ENCODE assay signal across 11 mouse cellular contexts in the genomic region with DNA sequence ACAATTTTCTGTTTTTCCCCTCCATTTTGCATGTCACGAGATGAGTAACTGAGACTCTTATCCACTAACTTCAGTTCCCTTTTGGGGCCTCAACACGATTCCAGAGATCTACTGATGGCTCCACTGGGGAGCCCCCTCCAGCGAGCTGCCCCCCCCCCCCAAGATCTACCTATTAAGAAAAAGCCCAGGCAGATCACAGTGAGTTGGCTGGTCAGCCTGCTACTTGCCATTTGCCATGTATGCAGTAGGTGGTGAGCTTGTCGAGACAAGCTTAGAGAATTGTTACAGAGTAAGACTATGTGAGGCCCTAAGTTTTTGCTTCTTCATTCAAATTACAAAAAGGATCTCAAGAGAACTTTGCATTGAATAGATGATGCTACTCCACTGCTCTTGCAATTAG.
DNase-seq lines count a peak whose midpoint lies in the region; ATAC-seq lines count a peak whose summit lies in the region.
"Had no signal": no experiment of that assay in that cellular context is flagged by ENCODE, and none has a peak within 500 bp of the region (broad histone marks: within the 10 kb centered on the region; RNA-seq: fewer than 3 reads in every experiment).

No protein-coding gene starts in this region.

- no peak for DNase-seq in limb, embryonic 11.5 days (ENCODE audit: low spot score)
- DNase-seq in limb, embryonic 10.5 days (ENCODE audit: low spot score), result no peak
- peak; percentile 61 for DNase-seq in forebrain, embryonic 14.5 days (ENCODE audit: low spot score)
- DNase-seq in midbrain, embryonic 11.5 days (ENCODE audit: low spot score, missing footprints), result no peak
- no peak for DNase-seq in left cerebral cortex, postnatal 14 days (ENCODE audit: low spot score in 2 of 2)
- DNase-seq in right cerebral cortex, postnatal 36 days (ENCODE audit: low spot score in 2 of 2), result no peak
- DNase-seq: cerebellum, adult 9-10 months; lung, embryonic 14.5 days; thymus, postnatal 36 days had no signal

- intact Hi-C loops in left cerebral cortex, postnatal 14 days (cut with DNase I), result loop anchor here (5.0 kb wide), 1 partner anchor 150 kb away; no protein-coding TSS in a partner anchor

- H3K27ac ChIP-seq in limb, embryonic 11.5 days (replicated peaks; ENCODE audit: low read depth, low read length), result no peak overlapping the region
- no peak overlapping the region for H3K27ac ChIP-seq in limb, embryonic 10.5 days
- peak overlapping the region; percentile 97 for H3K27ac ChIP-seq in forebrain, embryonic 14.5 days (ENCODE audit: low read depth, low read length)
- no peak overlapping the region for H3K27ac ChIP-seq in midbrain, embryonic 11.5 days (ENCODE audit: low read depth, low read length)
- peak overlapping the region; percentile 72 for H3K27ac ChIP-seq in stomach, embryonic 16.5 days (ENCODE audit: low read length)

- H3K9ac ChIP-seq in limb, embryonic 11.5 days (ENCODE audit: low read length), result peak overlapping the region; percentile 31; the same call in 1 of the 2 replicates
- peak overlapping the region; percentile 100 for H3K9ac ChIP-seq in forebrain, embryonic 14.5 days (ENCODE audit: low read length)
- H3K9ac ChIP-seq in midbrain, embryonic 11.5 days (ENCODE audit: low read length), result no peak overlapping the region
- H3K9ac ChIP-seq in stomach, embryonic 16.5 days (ENCODE audit: low read length), result no peak overlapping the region
- H3K9ac ChIP-seq: lung, embryonic 14.5 days had no signal

- no peak overlapping the region for H3K4me2 ChIP-seq in limb, embryonic 11.5 days (ENCODE audit: low read depth, severe bottlenecking)
- peak overlapping the region; percentile 76 for H3K4me2 ChIP-seq in forebrain, embryonic 14.5 days (ENCODE audit: low read length)
- H3K4me2 ChIP-seq in midbrain, embryonic 11.5 days, result peak overlapping the region; percentile 57; the same call in 1 of the 2 replicates
- H3K4me2 ChIP-seq in stomach, embryonic 16.5 days (ENCODE audit: low read depth, low read length), result 0 out of 2 replicates have a peak overlapping the region, but pooled peaks have one; percentile 19
- H3K4me2 ChIP-seq: lung, embryonic 14.5 days had no signal

- 67% methylated on average over 4 of the region's 4 CpGs for WGBS in limb, embryonic 11.5 days
- 83% methylated on average over 4 of the region's 4 CpGs for WGBS in limb, embryonic 10.5 days
- 36% methylated on average over 4 of the region's 4 CpGs for WGBS in forebrain, embryonic 14.5 days
- 61% methylated on average over 4 of the region's 4 CpGs for WGBS in midbrain, embryonic 11.5 days
- WGBS in stomach, embryonic 16.5 days, result 44% methylated on average over 4 of the region's 4 CpGs

- peaks cover 11% of the 10 kb centered on the region; the same call in 1 of the 2 replicates for H3K36me3 ChIP-seq in limb, embryonic 11.5 days (ENCODE audit: control insufficient read depth, insufficient read depth, low read length)
- peaks cover 74% of the 10 kb centered on the region for H3K36me3 ChIP-seq in limb, embryonic 10.5 days
- H3K36me3 ChIP-seq in forebrain, embryonic 14.5 days (ENCODE audit: control insufficient read depth, insufficient read depth, low read length), result peaks cover 73% of the 10 kb centered on the region
- H3K36me3 ChIP-seq in midbrain, embryonic 11.5 days (ENCODE audit: control insufficient read depth, insufficient read depth, low read length), result peaks cover 31% of the 10 kb centered on the region
- H3K36me3 ChIP-seq in stomach, embryonic 16.5 days (ENCODE audit: control insufficient read depth, insufficient read depth, low read length), result peaks cover 8% of the 10 kb centered on the region; the same call in 1 of the 2 replicates

- H3K4me1 ChIP-seq in limb, embryonic 11.5 days (ENCODE audit: control insufficient read depth, insufficient read depth, low read length), result peaks cover 6% of the 10 kb centered on the region
- peaks cover 15% of the 10 kb centered on the region for H3K4me1 ChIP-seq in limb, embryonic 10.5 days
- peaks cover 38% of the 10 kb centered on the region for H3K4me1 ChIP-seq in forebrain, embryonic 14.5 days (ENCODE audit: control insufficient read depth, insufficient read depth, low read length)
- H3K4me1 ChIP-seq in midbrain, embryonic 11.5 days (ENCODE audit: control insufficient read depth, insufficient read depth, low read length), result peaks cover 34% of the 10 kb centered on the region
- H3K4me1 ChIP-seq in stomach, embryonic 16.5 days (ENCODE audit: control insufficient read depth, insufficient read depth, low read length), result peaks cover 32% of the 10 kb centered on the region

- H3K27me3 ChIP-seq in limb, embryonic 11.5 days (ENCODE audit: control insufficient read depth, insufficient read depth, low read length), result no peaks in the 10 kb centered on the region
- H3K27me3 ChIP-seq in limb, embryonic 10.5 days (ENCODE audit: low read depth, poor library complexity, severe bottlenecking), result no peaks in the 10 kb centered on the region
- H3K27me3 ChIP-seq in forebrain, embryonic 14.5 days (replicated peaks; ENCODE audit: control insufficient read depth, insufficient read depth, low read length), result no peaks in the 10 kb centered on the region
- no peaks in the 10 kb centered on the region for H3K27me3 ChIP-seq in midbrain, embryonic 11.5 days (ENCODE audit: control insufficient read depth, insufficient read depth, low read length)
- no peaks in the 10 kb centered on the region for H3K27me3 ChIP-seq in stomach, embryonic 16.5 days (ENCODE audit: control insufficient read depth, insufficient read depth, low read length)

- no peak for ATAC-seq in limb, embryonic 11.5 days (ENCODE audit: insufficient number of reproducible peaks, low FRiP score, low TSS enrichment, low read depth)
- no peak for ATAC-seq in forebrain, embryonic 14.5 days
- ATAC-seq in midbrain, embryonic 11.5 days (ENCODE audit: low FRiP score), result no peak
- no peak for ATAC-seq in stomach, embryonic 16.5 days (ENCODE audit: insufficient read depth, low FRiP score)
- no peak for ATAC-seq in erythroid progenitor cell, adult 5-6 weeks (replicated peaks; ENCODE audit: low FRiP score, poor library complexity, severe bottlenecking)

- H3K4me3 ChIP-seq in limb, embryonic 11.5 days (ENCODE audit: low read depth, low read length), result no peak overlapping the region
- no peak overlapping the region for H3K4me3 ChIP-seq in limb, embryonic 10.5 days
- peak overlapping the region; percentile 82 for H3K4me3 ChIP-seq in forebrain, embryonic 14.5 days (ENCODE audit: low read depth, low read length)
- H3K4me3 ChIP-seq in midbrain, embryonic 11.5 days (ENCODE audit: low read depth, low read length), result no peak overlapping the region
- H3K4me3 ChIP-seq in stomach, embryonic 16.5 days (replicated peaks; ENCODE audit: low read length), result no peak overlapping the region

- no peaks in the 10 kb centered on the region for H3K9me3 ChIP-seq in limb, embryonic 11.5 days (ENCODE audit: control insufficient read depth, low read length)
- H3K9me3 ChIP-seq in limb, embryonic 10.5 days (replicated peaks), result no peaks in the 10 kb centered on the region
- no peaks in the 10 kb centered on the region for H3K9me3 ChIP-seq in forebrain, embryonic 14.5 days (replicated peaks; ENCODE audit: control insufficient read depth, low read length)
- H3K9me3 ChIP-seq in midbrain, embryonic 11.5 days (ENCODE audit: control insufficient read depth, low read length), result no peaks in the 10 kb centered on the region
- H3K9me3 ChIP-seq in stomach, embryonic 16.5 days (replicated peaks; ENCODE audit: control insufficient read depth, low read length), result no peaks in the 10 kb centered on the region

Comparison
In these comparisons a context has a peak if more than half of its experiments do, and no peak if none do; other contexts are left out.
1. H3K27ac ChIP-seq: peak in forebrain, embryonic 14.5 days (single experiment) and stomach, embryonic 16.5 days (single experiment); none in limb, embryonic 11.5 days (single experiment), limb, embryonic 10.5 days (single experiment) and midbrain, embryonic 11.5 days (single experiment).
2. H3K9ac ChIP-seq: peak in limb, embryonic 11.5 days (single experiment) and forebrain, embryonic 14.5 days (single experiment); none in midbrain, embryonic 11.5 days (single experiment) and stomach, embryonic 16.5 days (single experiment).